Mouse (Mus musculus) megakaryocyte, embryonic 14.5 days (primary cell): ENCODE results near the gene Daxx.

ENCODE experiments used
- FLI1 ChIP-seq: IDR thresholded peaks from 2 replicates; pipeline ENCODE4 v1.6.1; 2012; ENCODE audit warnings: low read length, inconsistent platforms, mixed read lengths
- GATA1 ChIP-seq: IDR thresholded peaks from 3 replicates; pipeline ENCODE4 v1.6.1; 2012; ENCODE audit warnings: mixed read lengths, low read length, inconsistent platforms, borderline replicate concordance

GRCm38 (mm10) chr17:33943454-33943853 is 34.2 kb downstream of the Daxx start:
- no peak for TF ChIP-seq GATA1
- no peak for TF ChIP-seq FLI1
